Comparison of ENCODE assay signal across 8 mouse cellular contexts in the genomic region with DNA sequence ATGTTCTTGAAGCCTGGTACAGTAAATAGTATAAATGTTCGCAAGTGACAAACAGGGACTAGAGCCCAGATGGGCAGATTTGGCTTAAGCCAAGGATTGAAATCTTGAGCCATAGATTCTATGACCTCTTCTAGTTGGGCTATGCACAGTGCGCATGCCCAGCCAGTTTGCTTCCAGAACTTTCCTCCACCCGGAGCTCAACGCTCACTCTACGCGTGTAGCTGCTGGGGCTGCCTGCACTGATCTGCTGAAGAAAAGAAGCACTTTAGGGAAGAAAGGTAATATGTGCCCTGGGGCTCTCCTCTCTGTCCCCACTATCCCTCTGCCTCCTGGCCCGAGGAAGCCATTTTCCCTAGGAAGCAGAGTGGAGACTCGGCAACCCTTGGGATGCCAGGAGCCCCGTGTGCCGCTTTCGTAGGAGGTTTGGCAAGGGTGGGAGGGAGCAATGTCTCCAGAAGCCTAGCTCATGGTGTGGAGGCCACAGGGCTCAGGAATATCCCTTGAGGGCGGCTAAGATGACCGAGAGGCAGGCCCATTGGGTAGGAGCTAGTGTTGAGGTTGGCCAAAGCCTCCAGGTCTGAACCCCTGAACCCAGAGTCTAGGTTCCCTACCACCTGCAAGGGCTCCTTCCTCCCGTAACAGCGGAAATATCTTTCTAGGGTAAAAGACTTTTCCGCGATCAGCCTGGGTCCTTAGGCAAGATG. TPM values are rescaled to one million over a fixed set of nuclear protein-coding genes. Genes with fewer than 3 reads are reported as not detected.
A peak's percentile ranks its signal among the peaks of the same experiment; 100 is the strongest.
DNase-seq lines count a peak whose midpoint lies in the region; ATAC-seq and TF ChIP-seq lines count a peak whose summit lies in the region.

A gene (plus strand): TSS at position 193 of the 704 bp plus-strand sequence.

- no peak for TF ChIP-seq POLR2A in small intestine, adult 2 months (IDR thresholded peaks at IDR 0.05; ENCODE audit: low read depth, low read length)

- H3K4me1 ChIP-seq in forebrain, embryonic 14.5 days (ENCODE audit: control insufficient read depth, insufficient read depth, low read length) = no peaks in the 10 kb centered on the region
- peaks cover 10% of the 10 kb centered on the region; the same call in 1 of the 2 replicates for H3K4me1 ChIP-seq in forebrain, embryonic 15.5 days
- H3K4me1 ChIP-seq in midbrain, postnatal 0 days (ENCODE audit: insufficient read depth, low read length) = no peaks in the 10 kb centered on the region
- no peaks in the 10 kb centered on the region for H3K4me1 ChIP-seq in midbrain, embryonic 14.5 days (ENCODE audit: control insufficient read depth, insufficient read depth, low read length)
- no peaks in the 10 kb centered on the region for H3K4me1 ChIP-seq in heart, embryonic 16.5 days (ENCODE audit: control insufficient read depth, insufficient read depth, low read length)
- peaks cover 13% of the 10 kb centered on the region for H3K4me1 ChIP-seq in small intestine, adult 2 months (ENCODE audit: control insufficient read depth, insufficient read depth, insufficient read length, low read length)

- H3K9me3 ChIP-seq in forebrain, embryonic 14.5 days (replicated peaks; ENCODE audit: control insufficient read depth, low read length) = no peaks in the 10 kb centered on the region
- H3K9me3 ChIP-seq in forebrain, embryonic 15.5 days = no peaks in the 10 kb centered on the region
- H3K9me3 ChIP-seq in midbrain, postnatal 0 days (ENCODE audit: low read length) = no peaks in the 10 kb centered on the region
- no peaks in the 10 kb centered on the region for H3K9me3 ChIP-seq in midbrain, embryonic 14.5 days (ENCODE audit: control insufficient read depth, low read length)
- no peaks in the 10 kb centered on the region for H3K9me3 ChIP-seq in heart, embryonic 16.5 days (replicated peaks; ENCODE audit: control insufficient read depth, low read length)

- no peak within 1 kb of the TSS for H3K9ac ChIP-seq in forebrain, embryonic 14.5 days (ENCODE audit: low read length)
- no peak within 1 kb of the TSS for H3K9ac ChIP-seq in forebrain, embryonic 15.5 days (replicated peaks)
- no peak within 1 kb of the TSS for H3K9ac ChIP-seq in midbrain, postnatal 0 days (replicated peaks; ENCODE audit: low read length, poor library complexity, severe bottlenecking)
- no peak within 1 kb of the TSS for H3K9ac ChIP-seq in midbrain, embryonic 14.5 days (replicated peaks; ENCODE audit: low read length)
- no peak within 1 kb of the TSS for H3K9ac ChIP-seq in heart, embryonic 16.5 days (ENCODE audit: low read length)

- H3K27ac ChIP-seq in forebrain, embryonic 14.5 days (ENCODE audit: low read depth, low read length) = no peak within 1 kb of the TSS
- no peak within 1 kb of the TSS for H3K27ac ChIP-seq in forebrain, embryonic 15.5 days (replicated peaks)
- H3K27ac ChIP-seq in midbrain, postnatal 0 days (ENCODE audit: low read depth, low read length) = no peak within 1 kb of the TSS
- no peak within 1 kb of the TSS for H3K27ac ChIP-seq in midbrain, embryonic 14.5 days (replicated peaks; ENCODE audit: low read depth, low read length)
- H3K27ac ChIP-seq in heart, embryonic 16.5 days (ENCODE audit: low read length) = peak within 1 kb of the TSS; percentile 73
- peak within 1 kb of the TSS; percentile 43 for H3K27ac ChIP-seq in small intestine, adult 2 months (ENCODE audit: insufficient read depth, low read depth, low read length)

- H3K4me3 ChIP-seq in forebrain, embryonic 14.5 days (ENCODE audit: low read depth, low read length) = no peak within 1 kb of the TSS
- no peak within 1 kb of the TSS for H3K4me3 ChIP-seq in forebrain, embryonic 15.5 days
- no peak within 1 kb of the TSS for H3K4me3 ChIP-seq in midbrain, postnatal 0 days (ENCODE audit: low read depth, low read length)
- no peak within 1 kb of the TSS for H3K4me3 ChIP-seq in midbrain, embryonic 14.5 days (replicated peaks; ENCODE audit: low read depth, low read length)
- H3K4me3 ChIP-seq in heart, embryonic 16.5 days (ENCODE audit: low read length) = peak within 1 kb of the TSS; percentile 22
- H3K4me3 ChIP-seq in small intestine, adult 2 months (ENCODE audit: low read depth, low read length) = peak within 1 kb of the TSS; percentile 23; the same call in 1 of the 2 replicates

- no peak for ATAC-seq in forebrain, embryonic 14.5 days
- ATAC-seq in forebrain, embryonic 15.5 days (replicated peaks) = no peak
- ATAC-seq in midbrain, postnatal 0 days (ENCODE audit: low FRiP score) = no peak
- no peak for ATAC-seq in midbrain, embryonic 14.5 days (ENCODE audit: low FRiP score, low TSS enrichment)
- peak; percentile 52; the same call in 1 of the 2 replicates for ATAC-seq in heart, embryonic 16.5 days (replicated peaks; ENCODE audit: extremely low read depth, insufficient read depth, low FRiP score)

- no peaks in the 10 kb centered on the region for H3K36me3 ChIP-seq in forebrain, embryonic 14.5 days (ENCODE audit: control insufficient read depth, insufficient read depth, low read length)
- no peaks in the 10 kb centered on the region for H3K36me3 ChIP-seq in forebrain, embryonic 15.5 days
- H3K36me3 ChIP-seq in midbrain, postnatal 0 days (ENCODE audit: insufficient read depth, low read length) = no peaks in the 10 kb centered on the region
- no peaks in the 10 kb centered on the region for H3K36me3 ChIP-seq in midbrain, embryonic 14.5 days (ENCODE audit: control insufficient read depth, insufficient read depth, low read length)
- H3K36me3 ChIP-seq in heart, embryonic 16.5 days (ENCODE audit: control insufficient read depth, insufficient read depth) = no peaks in the 10 kb centered on the region
- no peaks in the 10 kb centered on the region for H3K36me3 ChIP-seq in small intestine, adult 2 months (ENCODE audit: control insufficient read depth, insufficient read depth, low read length)

- no peak within 1 kb of the TSS for H3K4me2 ChIP-seq in forebrain, embryonic 14.5 days (ENCODE audit: low read length)
- H3K4me2 ChIP-seq in forebrain, embryonic 15.5 days (replicated peaks) = no peak within 1 kb of the TSS; the same call in 1 of the 2 replicates
- 0 out of 2 replicates have a peak within 1 kb of the TSS, but pooled peaks have one; percentile 9 for H3K4me2 ChIP-seq in midbrain, postnatal 0 days (ENCODE audit: low read depth, low read length, poor library complexity, severe bottlenecking)
- no peak within 1 kb of the TSS for H3K4me2 ChIP-seq in midbrain, embryonic 14.5 days (ENCODE audit: low read length)
- H3K4me2 ChIP-seq in heart, embryonic 16.5 days (ENCODE audit: low read depth, low read length) = peak within 1 kb of the TSS; percentile 46

- TF ChIP-seq CTCF in midbrain, postnatal 0 days (IDR thresholded peaks at IDR 0.05) = no peak
- no peak for TF ChIP-seq CTCF in small intestine, adult 2 months (IDR thresholded peaks at IDR 0.05; ENCODE audit: extremely low read depth, insufficient read length, insufficient replicate concordance, low read depth, low read length)

- H3K27me3 ChIP-seq in forebrain, embryonic 14.5 days (replicated peaks; ENCODE audit: control insufficient read depth, insufficient read depth, low read length) = no peaks in the 10 kb centered on the region
- no peaks in the 10 kb centered on the region for H3K27me3 ChIP-seq in forebrain, embryonic 15.5 days
- H3K27me3 ChIP-seq in midbrain, postnatal 0 days (ENCODE audit: insufficient read depth, low read length) = no peaks in the 10 kb centered on the region
- H3K27me3 ChIP-seq in midbrain, embryonic 14.5 days (ENCODE audit: control insufficient read depth, insufficient read depth, low read length) = no peaks in the 10 kb centered on the region
- no peaks in the 10 kb centered on the region for H3K27me3 ChIP-seq in heart, embryonic 16.5 days (ENCODE audit: control insufficient read depth, insufficient read depth, low read length)
- H3K27me3 ChIP-seq in small intestine, adult 2 months (ENCODE audit: control insufficient read depth, insufficient read depth, low read length) = no peaks in the 10 kb centered on the region

- 95% methylated on average over 17 of the region's 17 CpGs for WGBS in forebrain, embryonic 14.5 days
- WGBS in forebrain, embryonic 15.5 days = 96% methylated on average over 17 of the region's 17 CpGs
- 96% methylated on average over 17 of the region's 17 CpGs for WGBS in midbrain, postnatal 0 days
- 97% methylated on average over 17 of the region's 17 CpGs for WGBS in midbrain, embryonic 14.5 days
- 82% methylated on average over 17 of the region's 17 CpGs for WGBS in heart, embryonic 16.5 days
- 82% methylated on average over 17 of the region's 17 CpGs for WGBS in small intestine, adult 2 months

- peak; percentile 1 for DNase-seq in forebrain, embryonic 14.5 days (ENCODE audit: low spot score)
- DNase-seq in midbrain, postnatal 0 days (ENCODE audit: low spot score) = no peak
- no peak for DNase-seq in midbrain, embryonic 14.5 days
- no peak for DNase-seq in retina, embryonic 14.5 days (ENCODE audit: low spot score)
- no peak for DNase-seq in spleen, postnatal 14 days (ENCODE audit: low spot score in 2 of 2)

RNA-seq across cellular contexts. Expression of the gene that starts here (rescaled TPM):
- polyA plus RNA-seq in forebrain, embryonic 14.5 days (2014; fragmentation: Nextera tagmentation; extraction: Ambion mirVana) = 2.9 and 4.9 TPM in 2 replicates
- 3.5 and 4.0 TPM in 2 replicates for polyA plus RNA-seq in forebrain, embryonic 15.5 days (2015; fragmentation: Nextera tagmentation; extraction: Ambion mirVana)
- total RNA-seq in midbrain, postnatal 0 days (2014; rRNA removed) = 4.2 and 4.7 TPM in 2 replicates
- 5.5 and 7.1 TPM in 2 replicates for polyA plus RNA-seq in midbrain, postnatal 0 days (2015; fragmentation: Nextera tagmentation; extraction: Ambion mirVana)
- 3.7 and 6.1 TPM in 2 replicates for polyA plus RNA-seq in midbrain, embryonic 14.5 days (2014; fragmentation: Nextera tagmentation; extraction: Ambion mirVana)
- 71.8 and 92.4 TPM in 2 replicates for polyA plus RNA-seq in heart, embryonic 16.5 days (2015; fragmentation: Nextera tagmentation; extraction: Ambion mirVana)
- 1.1 and 1.9 TPM in 2 replicates for polyA plus RNA-seq in small intestine, adult 2 months (2012; rRNA removed)

Comparison
In these comparisons a context has a peak if more than half of its experiments do, and no peak if none do; other contexts are left out.
1. H3K4me2 ChIP-seq: peak in midbrain, postnatal 0 days (single experiment) and heart, embryonic 16.5 days (single experiment); none in forebrain, embryonic 14.5 days (single experiment), forebrain, embryonic 15.5 days (single experiment) and midbrain, embryonic 14.5 days (single experiment).
2. H3K27ac ChIP-seq: peak in heart, embryonic 16.5 days (single experiment) and small intestine, adult 2 months (single experiment); none in forebrain, embryonic 14.5 days (single experiment), forebrain, embryonic 15.5 days (single experiment), midbrain, postnatal 0 days (single experiment) and midbrain, embryonic 14.5 days (single experiment).
3. H3K4me3 ChIP-seq: peak in heart, embryonic 16.5 days (single experiment) and small intestine, adult 2 months (single experiment); none in forebrain, embryonic 14.5 days (single experiment), forebrain, embryonic 15.5 days (single experiment), midbrain, postnatal 0 days (single experiment) and midbrain, embryonic 14.5 days (single experiment).